ENCODE assay signal across 9 mouse cellular contexts in the genomic region with DNA sequence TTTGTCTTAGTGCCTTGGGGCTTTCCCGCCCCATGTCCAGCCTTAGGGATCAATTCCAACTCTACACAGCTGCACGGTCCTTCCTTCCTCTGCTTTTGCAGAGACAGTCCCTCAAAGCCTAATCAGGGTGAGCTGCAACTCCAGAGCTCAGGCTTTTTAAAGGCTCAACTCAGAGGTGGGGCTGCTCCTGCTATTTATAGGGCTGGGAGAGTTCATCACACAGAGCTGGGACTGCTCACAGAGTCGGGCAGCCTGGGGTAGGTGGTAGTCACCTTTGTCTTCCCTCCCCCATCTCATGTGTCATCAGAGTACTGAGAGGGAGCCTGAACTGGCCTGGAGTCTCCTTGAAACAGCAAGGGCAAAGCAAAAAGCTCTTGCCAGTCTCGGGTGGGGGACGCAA. TPM values are rescaled to one million over a fixed set of nuclear protein-coding genes. Genes with fewer than 3 reads are reported as not detected.
DNase-seq lines count a peak whose midpoint lies in the region; ATAC-seq lines count a peak whose summit lies in the region.
"Had no signal": no experiment of that assay in that cellular context is flagged by ENCODE, and none has a peak within 500 bp of the region (broad histone marks: within the 10 kb centered on the region; RNA-seq: fewer than 3 reads in every experiment).

No protein-coding gene starts in this region.

- H3K36me3 ChIP-seq in kidney, embryonic 14.5 days (ENCODE audit: control insufficient read depth, insufficient read depth, low read length): peaks cover 4% of the 10 kb centered on the region; the same call in 1 of the 2 replicates
- peaks cover 36% of the 10 kb centered on the region for H3K36me3 ChIP-seq in embryonic facial prominence, embryonic 13.5 days
- H3K36me3 ChIP-seq in heart, embryonic 11.5 days (ENCODE audit: control insufficient read depth, insufficient read depth, low read length): peaks cover 2% of the 10 kb centered on the region; the same call in 1 of the 2 replicates
- H3K36me3 ChIP-seq in liver, embryonic 12.5 days: peaks cover 11% of the 10 kb centered on the region; the same call in 1 of the 2 replicates
- H3K36me3 ChIP-seq: G1E had no signal

- 0 out of 2 replicates have a peak overlapping the region, but pooled peaks have one; percentile 4 for H3K9ac ChIP-seq in kidney, embryonic 14.5 days (ENCODE audit: low read depth, low read length)
- H3K9ac ChIP-seq in embryonic facial prominence, embryonic 13.5 days: no peak overlapping the region; the same call in 1 of the 2 replicates
- peak overlapping the region; percentile 56 for H3K9ac ChIP-seq in heart, embryonic 11.5 days (ENCODE audit: low read depth, low read length)
- no peak overlapping the region for H3K9ac ChIP-seq in liver, embryonic 12.5 days

- WGBS in kidney, embryonic 14.5 days: 59% methylated on average over 5 of the region's 5 CpGs
- 58% methylated on average over 5 of the region's 5 CpGs for WGBS in embryonic facial prominence, embryonic 13.5 days
- WGBS in heart, embryonic 11.5 days (ENCODE audit: insufficient replicate concordance): 37% methylated on average over 5 of the region's 5 CpGs
- 55% methylated on average over 5 of the region's 5 CpGs for WGBS in liver, embryonic 12.5 days (ENCODE audit: insufficient replicate concordance)

- no peak overlapping the region for H3K4me3 ChIP-seq in kidney, embryonic 14.5 days (ENCODE audit: low read length)
- no peak overlapping the region for H3K4me3 ChIP-seq in embryonic facial prominence, embryonic 13.5 days
- peak overlapping the region; percentile 25 for H3K4me3 ChIP-seq in heart, embryonic 11.5 days (ENCODE audit: low read depth, low read length)
- H3K4me3 ChIP-seq in liver, embryonic 12.5 days: no peak overlapping the region

- H3K4me2 ChIP-seq in kidney, embryonic 14.5 days (replicated peaks; ENCODE audit: low read depth, low read length): no peak overlapping the region
- no peak overlapping the region for H3K4me2 ChIP-seq in embryonic facial prominence, embryonic 13.5 days
- peak overlapping the region; percentile 59 for H3K4me2 ChIP-seq in heart, embryonic 11.5 days
- no peak overlapping the region for H3K4me2 ChIP-seq in liver, embryonic 12.5 days

- 0 out of 2 replicates have a peak, but pooled peaks cover 4% of the 10 kb centered on the region for H3K4me1 ChIP-seq in kidney, embryonic 14.5 days (ENCODE audit: control insufficient read depth, insufficient read depth, low read length)
- H3K4me1 ChIP-seq in embryonic facial prominence, embryonic 13.5 days: peaks cover 21% of the 10 kb centered on the region
- H3K4me1 ChIP-seq in heart, embryonic 11.5 days (ENCODE audit: control insufficient read depth, insufficient read depth, low read length): peaks cover 56% of the 10 kb centered on the region
- peaks cover 46% of the 10 kb centered on the region for H3K4me1 ChIP-seq in liver, embryonic 12.5 days

- DNase-seq in kidney, adult 8-10 months: no peak
- no peak for DNase-seq in right cerebral cortex, postnatal 25 days
- DNase-seq in thymus, adult 18-20 months: no peak
- no peak for DNase-seq in retina, postnatal 1 day

- no peak for ATAC-seq in kidney, embryonic 14.5 days (ENCODE audit: low FRiP score, low TSS enrichment)
- ATAC-seq in embryonic facial prominence, embryonic 13.5 days (ENCODE audit: insufficient number of reproducible peaks, insufficient read depth, low FRiP score, low TSS enrichment, low read depth): no peak
- ATAC-seq in heart, embryonic 11.5 days (replicated peaks; ENCODE audit: insufficient number of reproducible peaks, low FRiP score, low TSS enrichment): peak; percentile 20; the same call in 1 of the 2 replicates
- no peak for ATAC-seq in liver, embryonic 12.5 days

- no peaks in the 10 kb centered on the region for H3K27me3 ChIP-seq in kidney, embryonic 14.5 days (ENCODE audit: control insufficient read depth, insufficient read depth, low read length)
- no peaks in the 10 kb centered on the region for H3K27me3 ChIP-seq in embryonic facial prominence, embryonic 13.5 days
- no peaks in the 10 kb centered on the region for H3K27me3 ChIP-seq in heart, embryonic 11.5 days (ENCODE audit: control insufficient read depth, insufficient read depth, low read length)
- H3K27me3 ChIP-seq in liver, embryonic 12.5 days (replicated peaks): peaks cover 11% of the 10 kb centered on the region; the same call in 1 of the 2 replicates

- no peaks in the 10 kb centered on the region for H3K9me3 ChIP-seq in kidney, embryonic 14.5 days (ENCODE audit: control insufficient read depth, low read length)
- H3K9me3 ChIP-seq in embryonic facial prominence, embryonic 13.5 days: no peaks in the 10 kb centered on the region
- H3K9me3 ChIP-seq in heart, embryonic 11.5 days (replicated peaks; ENCODE audit: control insufficient read depth, low read length): no peaks in the 10 kb centered on the region
- H3K9me3 ChIP-seq in liver, embryonic 12.5 days (replicated peaks): no peaks in the 10 kb centered on the region
- H3K9me3 ChIP-seq: G1E had no signal

- 0 out of 2 replicates have a peak overlapping the region, but pooled peaks have one; percentile 26 for H3K27ac ChIP-seq in kidney, embryonic 14.5 days (ENCODE audit: low read depth, low read length)
- peak overlapping the region; percentile 62 for H3K27ac ChIP-seq in embryonic facial prominence, embryonic 13.5 days
- H3K27ac ChIP-seq in heart, embryonic 11.5 days (ENCODE audit: low read depth, low read length): peak overlapping the region; percentile 95
- 0 out of 2 replicates have a peak overlapping the region, but pooled peaks have one; percentile 12 for H3K27ac ChIP-seq in liver, embryonic 12.5 days

RNA-seq across cellular contexts. Expression of a gene that starts 22.8 kb away (rescaled TPM):
- 6.3 and 9.1 TPM in 2 replicates for polyA plus RNA-seq in kidney, embryonic 14.5 days (2014; fragmentation: Nextera tagmentation; extraction: Ambion mirVana)
- polyA plus RNA-seq in embryonic facial prominence, embryonic 13.5 days (2015; fragmentation: Nextera tagmentation; extraction: Ambion mirVana): 7.4 and 7.9 TPM in 2 replicates
- polyA plus RNA-seq in heart, embryonic 11.5 days (2014; fragmentation: Nextera tagmentation; extraction: Ambion mirVana): 7.7 and 10.3 TPM in 2 replicates
- 1.8 and 1.9 TPM in 2 replicates for polyA plus RNA-seq in liver, embryonic 12.5 days (2016; fragmentation: Nextera tagmentation; extraction: Ambion mirVana)
- polyA plus RNA-seq: G1E had no signal

RNA-seq across cellular contexts. Expression of a gene that starts 37.9 kb away (rescaled TPM):
- 36.0 and 57.6 TPM in 2 replicates for polyA plus RNA-seq in kidney, embryonic 14.5 days (2014; fragmentation: Nextera tagmentation; extraction: Ambion mirVana)
- polyA plus RNA-seq in embryonic facial prominence, embryonic 13.5 days (2015; fragmentation: Nextera tagmentation; extraction: Ambion mirVana): 41.9 and 46.5 TPM in 2 replicates
- polyA plus RNA-seq in heart, embryonic 11.5 days (2014; fragmentation: Nextera tagmentation; extraction: Ambion mirVana): 34.4 and 41.2 TPM in 2 replicates
- polyA plus RNA-seq in liver, embryonic 12.5 days (2016; fragmentation: Nextera tagmentation; extraction: Ambion mirVana): 24.9 and 26.2 TPM in 2 replicates

Comparison
In these comparisons a context has a peak if more than half of its experiments do, and no peak if none do; other contexts are left out.
1. H3K27ac ChIP-seq: peak in every context shown above with its lines; median percentile 95 in heart, embryonic 11.5 days; 62 in embryonic facial prominence, embryonic 13.5 days; 26 in kidney, embryonic 14.5 days; 12 in liver, embryonic 12.5 days.
2. H3K9ac ChIP-seq: peak in kidney, embryonic 14.5 days (single experiment) and heart, embryonic 11.5 days (single experiment); none in embryonic facial prominence, embryonic 13.5 days (single experiment) and liver, embryonic 12.5 days (single experiment).